Mouse (Mus musculus): Measurements from ENCODE around the gene Igfbp5. TPM values are rescaled to one million over a fixed set of nuclear protein-coding genes. Genes with fewer than 3 reads are reported as not detected.

The Igfbp5 gene
- polyA plus RNA-seq, 1 experiment from 2014 or later = 94.0 TPM

GRCm38 (mm10) chr1:72819995-72820394 is 54.7 kb downstream of the Igfbp5 start:
- ATAC-seq (replicated peaks; ENCODE audit: low FRiP score) = no peak
- WGBS = 86% methylated on average over 6 of the region's 6 CpGs
- no peak overlapping the region for H3K9ac ChIP-seq
- H3K4me2 ChIP-seq = no peak overlapping the region
- peaks cover 18% of the 10 kb centered on the region for H3K4me1 ChIP-seq
- no peak overlapping the region for H3K4me3 ChIP-seq (replicated peaks)
- no peak overlapping the region for H3K27ac ChIP-seq
- H3K27me3 ChIP-seq = no peaks in the 10 kb centered on the region
- H3K9me3 ChIP-seq (replicated peaks) = no peaks in the 10 kb centered on the region
- H3K36me3 ChIP-seq = no peaks in the 10 kb centered on the region

DNA sequence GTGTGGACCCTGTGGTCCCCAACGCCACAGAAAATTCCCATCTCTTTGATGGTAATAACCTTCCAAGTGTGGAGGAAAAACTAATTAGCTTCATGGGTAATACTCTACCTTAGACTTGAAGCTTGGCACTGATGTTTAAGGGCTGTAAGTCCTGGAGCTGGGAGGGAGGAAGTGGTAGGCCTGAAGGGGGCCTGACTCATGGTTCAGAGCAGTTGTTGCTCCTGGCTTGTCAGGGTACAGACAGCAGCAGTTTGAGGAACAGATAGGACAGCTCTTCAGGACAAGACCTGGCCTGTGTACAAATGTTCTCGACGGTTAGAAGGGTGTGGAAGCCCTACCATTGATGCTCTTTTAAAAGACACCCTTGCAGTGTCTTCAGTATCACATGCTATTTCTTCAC is 59.1 kb downstream of the Igfbp5 start:
- H3K4me2 ChIP-seq = no peak overlapping the region
- 84% methylated on average over 3 of the region's 3 CpGs for WGBS
- H3K9me3 ChIP-seq (replicated peaks) = no peaks in the 10 kb centered on the region
- 0 out of 2 replicates have a peak overlapping the region, but pooled peaks have one; percentile 18 for H3K27ac ChIP-seq
- no peak for ATAC-seq (replicated peaks; ENCODE audit: low FRiP score)
- no peak overlapping the region for H3K4me3 ChIP-seq (replicated peaks)
- peaks cover 22% of the 10 kb centered on the region for H3K4me1 ChIP-seq
- H3K27me3 ChIP-seq = no peaks in the 10 kb centered on the region
- no peaks in the 10 kb centered on the region for H3K36me3 ChIP-seq
- no peak overlapping the region for H3K9ac ChIP-seq

GRCm38 (mm10) chr1:72815184-72815583 is 59.5 kb downstream of the Igfbp5 start:
- no peak overlapping the region for H3K9ac ChIP-seq
- no peaks in the 10 kb centered on the region for H3K9me3 ChIP-seq (replicated peaks)
- no peak overlapping the region for H3K4me3 ChIP-seq (replicated peaks)
- H3K4me2 ChIP-seq = no peak overlapping the region
- no peaks in the 10 kb centered on the region for H3K36me3 ChIP-seq
- no peaks in the 10 kb centered on the region for H3K27me3 ChIP-seq
- 0 out of 2 replicates have a peak overlapping the region, but pooled peaks have one; percentile 18 for H3K27ac ChIP-seq
- ATAC-seq (replicated peaks; ENCODE audit: low FRiP score) = 0 out of 2 replicates have a peak, but pooled peaks have one; percentile 38
- H3K4me1 ChIP-seq = peaks cover 22% of the 10 kb centered on the region
- WGBS = 63% methylated on average over 5 of the region's 5 CpGs

DNA sequence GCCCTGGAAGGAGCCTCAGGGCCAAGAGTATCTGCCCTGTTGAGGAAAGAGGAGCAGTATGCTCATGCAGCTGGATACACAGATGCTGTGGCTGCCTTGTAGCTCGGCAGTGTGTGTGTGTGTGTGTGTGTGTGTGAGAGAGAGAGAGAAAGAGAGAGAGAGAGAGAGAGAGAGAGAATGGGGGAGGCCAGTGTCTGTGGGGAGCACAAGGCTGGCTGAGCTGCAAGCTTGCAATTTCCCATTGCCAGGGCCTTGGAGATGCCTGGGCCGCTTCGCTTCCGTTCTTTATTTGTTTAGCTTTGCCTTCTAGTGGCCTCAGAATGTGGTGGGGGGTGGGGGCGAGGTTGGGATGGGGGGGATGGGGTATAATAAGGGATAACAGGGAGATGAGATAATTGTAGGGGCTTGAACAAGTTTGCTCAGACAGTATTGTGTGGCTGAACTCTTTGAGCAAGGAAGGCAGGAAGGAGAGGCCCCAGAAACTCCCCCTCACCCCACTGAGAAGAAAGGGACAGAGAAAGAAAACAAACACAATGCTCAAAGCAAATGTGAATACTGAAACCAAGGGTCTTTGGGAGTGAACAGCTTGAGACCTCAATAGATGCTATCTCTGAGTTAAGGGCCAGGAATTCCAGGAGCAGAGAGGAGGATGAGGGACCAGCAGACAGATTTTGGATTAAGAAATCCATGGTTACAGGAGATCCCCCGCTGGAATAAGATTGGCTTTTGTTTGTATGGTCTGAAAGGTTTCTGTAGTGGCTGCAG is 60.9 kb downstream of the Igfbp5 start:
- H3K9ac ChIP-seq = no peak overlapping the region
- peak; percentile 66 for ATAC-seq (replicated peaks; ENCODE audit: low FRiP score)
- WGBS = 12% methylated on average over 6 of the region's 6 CpGs

DNA sequence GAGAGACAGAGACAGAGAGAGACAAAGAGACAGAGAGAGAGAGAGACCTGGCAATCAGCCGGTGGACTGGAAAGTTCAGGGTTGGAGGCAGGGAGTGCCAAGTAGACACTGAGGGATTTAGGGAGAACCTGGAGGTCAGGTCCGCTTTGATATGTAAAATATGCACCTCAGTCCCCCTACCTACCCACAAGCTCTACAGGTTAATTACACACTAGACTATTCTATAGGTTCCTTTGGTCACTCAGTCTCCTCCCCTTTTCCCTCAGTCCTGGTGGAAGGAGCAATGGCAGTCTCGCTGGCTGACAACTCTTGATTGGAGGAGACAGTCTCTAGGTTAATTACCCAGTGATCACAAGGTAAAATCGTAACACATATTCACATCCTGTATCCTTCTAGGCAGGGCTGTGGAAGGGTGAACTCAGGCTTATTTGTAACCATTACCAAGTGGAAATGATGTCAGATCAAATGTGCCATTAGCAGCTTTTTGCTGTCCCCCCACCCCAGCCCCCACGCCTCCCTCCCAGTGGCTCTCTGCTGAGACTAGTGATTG is 61.5 kb downstream of the Igfbp5 start:
- peak overlapping the region; percentile 79 for H3K27ac ChIP-seq
- 33% methylated on average over 5 of the region's 5 CpGs for WGBS
- H3K9ac ChIP-seq = no peak overlapping the region

More for the DNA sequence above, 60.9 kb downstream of the Igfbp5 start:
- Histone ChIP-seq H3K27ac (peak overlapping the region; percentile 79), H3K36me3 (no peaks in the 10 kb centered on the region), H3K27me3 (no peaks in the 10 kb centered on the region), H3K4me2 (no peak overlapping the region), H3K9me3 (replicated peaks) (no peaks in the 10 kb centered on the region), H3K4me3 (replicated peaks) (no peak overlapping the region), H3K4me1 (peaks cover 22% of the 10 kb centered on the region)

DNA sequence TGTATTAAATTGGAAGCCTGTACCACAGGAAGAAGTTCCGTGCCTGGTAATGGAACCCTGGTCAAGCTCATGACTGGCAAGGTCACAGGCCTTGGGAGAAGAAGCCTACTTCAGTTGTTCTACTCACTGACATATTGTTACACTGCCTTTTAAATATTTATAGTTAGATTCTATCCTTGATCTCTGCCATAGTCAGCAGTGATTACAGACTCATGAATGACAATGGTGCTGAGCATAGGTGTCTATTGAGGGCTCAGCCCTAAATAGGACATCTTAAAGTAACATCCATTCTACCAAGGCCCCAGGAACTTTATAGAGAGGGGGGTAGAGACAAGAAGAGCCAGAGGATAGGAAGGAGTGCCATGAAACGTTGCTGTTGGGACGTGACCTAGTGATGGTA is 63.6 kb downstream of the Igfbp5 start:
- ATAC-seq (replicated peaks; ENCODE audit: low FRiP score) = no peak
- H3K27me3 ChIP-seq = no peaks in the 10 kb centered on the region
- peaks cover 24% of the 10 kb centered on the region for H3K4me1 ChIP-seq
- 93% methylated on average over 3 of the region's 3 CpGs for WGBS
- H3K4me2 ChIP-seq = no peak overlapping the region
- no peaks in the 10 kb centered on the region for H3K36me3 ChIP-seq
- no peaks in the 10 kb centered on the region for H3K9me3 ChIP-seq (replicated peaks)
- no peak overlapping the region for H3K27ac ChIP-seq
- H3K4me3 ChIP-seq (replicated peaks) = no peak overlapping the region
- H3K9ac ChIP-seq = no peak overlapping the region

More for the DNA sequence above, 61.5 kb downstream of the Igfbp5 start:
- 0 out of 2 replicates have a peak, but pooled peaks have one; percentile 4 for ATAC-seq (replicated peaks; ENCODE audit: low FRiP score)
- Histone ChIP-seq H3K9me3 (replicated peaks) (no peaks in the 10 kb centered on the region), H3K36me3 (no peaks in the 10 kb centered on the region), H3K4me1 (peaks cover 22% of the 10 kb centered on the region), H3K27me3 (no peaks in the 10 kb centered on the region), H3K4me2 (no peak overlapping the region), H3K4me3 (replicated peaks) (no peak overlapping the region)

DNA sequence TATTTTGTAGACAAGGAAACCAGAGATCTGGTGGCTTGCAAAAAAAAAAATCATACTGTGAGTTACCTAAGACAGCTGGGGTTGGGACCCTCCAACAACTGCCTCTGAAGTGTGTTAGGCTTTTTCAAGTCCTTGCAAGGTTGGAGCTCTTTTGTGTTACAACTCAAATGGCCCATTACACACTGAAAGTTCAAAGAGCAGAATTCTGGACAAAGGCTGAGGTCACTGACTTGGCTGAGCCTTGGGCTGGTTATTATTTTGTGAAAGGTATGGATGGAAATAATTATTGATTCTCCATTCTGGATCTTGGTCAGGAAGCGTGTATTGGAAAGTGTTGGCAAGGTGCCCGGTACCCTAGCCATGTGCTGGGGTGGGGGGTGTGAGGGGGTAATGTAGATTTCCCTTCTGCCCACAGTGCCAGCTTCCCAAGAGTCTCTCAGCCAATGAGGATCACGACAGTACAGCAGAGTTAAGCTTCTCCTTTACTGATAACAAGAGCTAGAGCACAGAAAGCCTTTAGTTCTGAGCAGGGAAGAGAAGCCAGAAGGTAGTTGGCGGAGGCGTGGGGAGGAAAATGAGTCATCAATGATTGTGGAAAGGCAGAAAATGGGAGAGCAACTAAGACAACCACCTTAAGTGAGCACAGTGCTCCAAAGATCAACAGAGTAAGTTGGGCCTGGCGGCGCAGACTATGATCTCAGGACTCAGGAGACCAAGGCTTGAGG is 64.6 kb downstream of the Igfbp5 start:
- no peak overlapping the region for H3K9ac ChIP-seq
- no peak overlapping the region for H3K27ac ChIP-seq
- no peaks in the 10 kb centered on the region for H3K9me3 ChIP-seq (replicated peaks)
- no peaks in the 10 kb centered on the region for H3K36me3 ChIP-seq
- 93% methylated on average over 7 of the region's 7 CpGs for WGBS
- H3K27me3 ChIP-seq = no peaks in the 10 kb centered on the region
- H3K4me1 ChIP-seq = peaks cover 31% of the 10 kb centered on the region
- no peak overlapping the region for H3K4me3 ChIP-seq (replicated peaks)
- no peak overlapping the region for H3K4me2 ChIP-seq
- ATAC-seq (replicated peaks; ENCODE audit: low FRiP score) = no peak

DNA sequence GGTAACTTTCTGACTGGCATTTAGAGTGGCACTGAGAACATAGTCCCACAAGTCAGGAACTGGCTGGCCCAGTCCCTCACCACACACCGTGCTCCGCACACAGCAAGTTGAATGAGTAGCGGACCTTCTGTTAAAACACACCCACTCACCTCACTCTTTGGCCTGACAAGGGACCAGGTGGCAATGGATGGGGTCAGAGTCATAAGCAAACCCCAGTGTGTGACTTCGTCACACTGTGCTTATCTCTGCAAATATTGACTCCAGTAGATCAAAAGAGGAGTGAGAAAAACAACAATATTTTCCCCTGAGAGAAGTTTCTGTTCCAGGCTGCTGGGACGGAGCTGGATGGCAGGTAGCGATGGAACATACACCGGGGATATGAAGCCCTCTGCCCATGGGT is 65.4 kb downstream of the Igfbp5 start:
- Histone ChIP-seq H3K27ac (no peak overlapping the region), H3K9ac (no peak overlapping the region), H3K4me1 (peaks cover 31% of the 10 kb centered on the region), H3K36me3 (no peaks in the 10 kb centered on the region), H3K27me3 (no peaks in the 10 kb centered on the region), H3K9me3 (replicated peaks) (no peaks in the 10 kb centered on the region), H3K4me2 (no peak overlapping the region), H3K4me3 (replicated peaks) (no peak overlapping the region)
- 88% methylated on average over 7 of the region's 7 CpGs for WGBS
- no peak for ATAC-seq (replicated peaks; ENCODE audit: low FRiP score)

Other genes starting within 250 kb of the Igfbp5 start
- gene Ankar, start 174.3 kb downstream of the Igfbp5 start, polyA plus RNA-seq (2015; fragmentation: Nextera tagmentation; extraction: Ambion mirVana) = not detected in 2 replicates
- gene Rpl37a, start 163.6 kb downstream of the Igfbp5 start, polyA plus RNA-seq (2015; fragmentation: Nextera tagmentation; extraction: Ambion mirVana) = 1,899 and 2,168 TPM in 2 replicates
- 138 and 150 TPM in 2 replicates for gene Igfbp2, start 50.4 kb downstream of the Igfbp5 start, polyA plus RNA-seq (2015; fragmentation: Nextera tagmentation; extraction: Ambion mirVana)
- gene Tnp1, start 141.0 kb upstream of the Igfbp5 start, polyA plus RNA-seq (2015; fragmentation: Nextera tagmentation; extraction: Ambion mirVana) = not detected in 2 replicates

All from kidney, embryonic 15.5 days (tissue).